Mouse (Mus musculus) MEL (cell line): Measurements from ENCODE around the gene Gemin5. TPM values are rescaled to one million over a fixed set of nuclear protein-coding genes. Genes with fewer than 3 reads are reported as not detected.
A peak's percentile ranks its signal among the peaks of the same experiment; 100 is the strongest.

Source experiments
- DNase-seq: peaks from one replicate; pipeline ENCODE4 v3.0.0; 2011; ENCODE audit warnings: low read depth, low spot score
- H3K27ac ChIP-seq: 2 replicates; pipeline ENCODE4 v1.5.1; 2012; ENCODE audit warnings: low read depth, mild to moderate bottlenecking, control low read depth, low read length, moderate library complexity; ENCODE audit not compliant: control insufficient read depth
- H3K27me3 ChIP-seq, 2 experiments: fragments of 150-350 bp in 1 of 2; sonication (generic) in 1 of 2; 2 replicates each; pipeline ENCODE4 v1.6.1; 2012; ENCODE audit warnings: low read length in 2 of 2, mild to moderate bottlenecking in 2 of 2, improper control_type of control experiment in 1 of 2, moderate library complexity in 1 of 2; ENCODE audit not compliant: insufficient read depth in 2 of 2, control insufficient read depth in 1 of 2
- H3K36me3 ChIP-seq, 2 experiments: 2 replicates each; pipeline ENCODE4 v1.6.1; 2012 to 2014; ENCODE audit warnings: low read length in 2 of 2, improper control_type of control experiment in 1 of 2, inconsistent platforms in 1 of 2, mild to moderate bottlenecking in 1 of 2; ENCODE audit not compliant: insufficient read depth in 2 of 2, control insufficient read depth in 1 of 2
- H3K4me1 ChIP-seq, 2 experiments: fragments of 150-350 bp in 1 of 2; sonication (generic) in 1 of 2; 2 replicates each; pipeline ENCODE4 v1.6.1; 2012; ENCODE audit warnings: low read length in 2 of 2, improper control_type of control experiment in 1 of 2, mild to moderate bottlenecking in 1 of 2; ENCODE audit not compliant: insufficient read depth in 2 of 2, control insufficient read depth in 1 of 2
- H3K4me3 ChIP-seq, 2 experiments: fragments of 150-350 bp in 1 of 2; sonication (generic) in 1 of 2; 2 replicates each; pipeline ENCODE4 v1.5.1; 2012; ENCODE audit warnings: low read depth in 2 of 2, low read length in 2 of 2, mild to moderate bottlenecking in 2 of 2, moderate library complexity in 2 of 2, control low read depth in 1 of 2, improper control_type of control experiment in 1 of 2; ENCODE audit not compliant: control insufficient read depth in 1 of 2, insufficient read depth in 1 of 2
- H3K79me2 ChIP-seq: 2 replicates; pipeline ENCODE4 v1.6.1; 2012; ENCODE audit warnings: mild to moderate bottlenecking, low read length, moderate library complexity; ENCODE audit not compliant: control insufficient read depth, poor library complexity, insufficient read depth
- H3K9ac ChIP-seq: 2 replicates; pipeline ENCODE4 v1.6.1; 2012; ENCODE audit warnings: low read depth, mild to moderate bottlenecking, control low read depth, low read length, moderate library complexity; ENCODE audit not compliant: control insufficient read depth, poor library complexity, severe bottlenecking
- H3K9me3 ChIP-seq: fragments of 150-350 bp; sonication (generic); replicated peaks from 2 replicates; pipeline ENCODE4 v1.6.1; 2012; ENCODE audit warnings: mild to moderate bottlenecking, low read length, improper control_type of control experiment, moderate library complexity; ENCODE audit not compliant: insufficient read depth
- BHLHE40 ChIP-seq: IDR thresholded peaks from 2 replicates; pipeline ENCODE4 v1.6.1; 2012; ENCODE audit warnings: low read depth, mild to moderate bottlenecking, inconsistent platforms, low read length, improper control_type of control experiment, borderline replicate concordance
- CHD1 ChIP-seq: IDR thresholded peaks from 2 replicates; pipeline ENCODE4 v1.6.1; 2012; ENCODE audit warnings: low read depth, mild to moderate bottlenecking, inconsistent platforms, low read length, improper control_type of control experiment
- CHD2 ChIP-seq: IDR thresholded peaks from 2 replicates; pipeline ENCODE4 v1.6.1; 2011; ENCODE audit warnings: low read length, improper control_type of control experiment
- CTCF ChIP-seq, 3 experiments: IDR thresholded peaks in 2 of 3; conservative IDR thresholded peaks in 1 of 3; 2 replicates each; pipeline ENCODE4 v1.5.1; 2011 to 2012; ENCODE audit warnings: low read length in 3 of 3, low read depth in 2 of 3, mild to moderate bottlenecking in 2 of 3, improper control_type of control experiment in 1 of 3, inconsistent platforms in 1 of 3, mixed read lengths in 1 of 3, moderate library complexity in 1 of 3; ENCODE audit not compliant: control insufficient read depth in 1 of 3, insufficient read depth in 1 of 3, poor library complexity in 1 of 3, severe bottlenecking in 1 of 3
- E2F4 ChIP-seq: IDR thresholded peaks from 2 replicates; pipeline ENCODE4 v1.6.1; 2011; ENCODE audit warnings: low read depth, low read length, improper control_type of control experiment, borderline replicate concordance
- ELF1 ChIP-seq: IDR thresholded peaks from 2 replicates; pipeline ENCODE4 v1.6.1; 2014; ENCODE audit warnings: low read depth, mild to moderate bottlenecking, inconsistent platforms, low read length, improper control_type of control experiment, moderate library complexity
- EP300 ChIP-seq, 2 experiments: IDR thresholded peaks; 2 replicates each; pipeline ENCODE4 v1.6.1; 2011; ENCODE audit warnings: improper control_type of control experiment in 2 of 2, low read length in 2 of 2, low read depth in 1 of 2, mild to moderate bottlenecking in 1 of 2
- ETS1 ChIP-seq: IDR thresholded peaks from 2 replicates; pipeline ENCODE4 v1.6.1; 2012; ENCODE audit warnings: low read depth, mild to moderate bottlenecking, inconsistent platforms, low read length, improper control_type of control experiment, moderate library complexity
- GABPA ChIP-seq: IDR thresholded peaks from 2 replicates; pipeline ENCODE4 v1.6.1; 2012; ENCODE audit warnings: low read depth, mild to moderate bottlenecking, inconsistent platforms, low read length, improper control_type of control experiment, moderate library complexity
- GATA1 ChIP-seq: IDR thresholded peaks from 2 replicates; pipeline ENCODE4 v1.6.1; 2011; ENCODE audit warnings: low read depth, low read length, improper control_type of control experiment
- HCFC1 ChIP-seq: IDR thresholded peaks from 2 replicates; pipeline ENCODE4 v1.6.1; 2012; ENCODE audit warnings: low read depth, mild to moderate bottlenecking, inconsistent platforms, low read length, improper control_type of control experiment, moderate library complexity
- MAFK ChIP-seq: IDR thresholded peaks from 2 replicates; pipeline ENCODE4 v1.6.1; 2011; ENCODE audit warnings: low read depth, mild to moderate bottlenecking, low read length, improper control_type of control experiment, borderline replicate concordance
- MAZ ChIP-seq: IDR thresholded peaks from 2 replicates; pipeline ENCODE4 v1.6.1; 2012; ENCODE audit warnings: low read depth, mild to moderate bottlenecking, inconsistent platforms, low read length, improper control_type of control experiment
- MYB ChIP-seq: IDR thresholded peaks from 2 replicates; pipeline ENCODE4 v1.6.1; 2011; ENCODE audit warnings: mild to moderate bottlenecking, low read depth, low read length, improper control_type of control experiment
- MYC ChIP-seq: IDR thresholded peaks from 2 replicates; pipeline ENCODE4 v1.6.1; 2011; ENCODE audit warnings: low read depth, mild to moderate bottlenecking, low read length, improper control_type of control experiment, moderate library complexity
- NELFE ChIP-seq: IDR thresholded peaks from 2 replicates; pipeline ENCODE4 v1.6.1; 2011; ENCODE audit warnings: low read depth, low read length, improper control_type of control experiment
- NRF1 ChIP-seq: IDR thresholded peaks from 2 replicates; pipeline ENCODE4 v1.6.1; 2014; ENCODE audit warnings: low read depth, mild to moderate bottlenecking, inconsistent platforms, low read length, improper control_type of control experiment, moderate library complexity; ENCODE audit not compliant: poor library complexity, insufficient read depth, severe bottlenecking
- POLR2A ChIP-seq, 2 experiments: IDR thresholded peaks; 2 replicates each; pipeline ENCODE4 v1.6.1; 2011 to 2012; ENCODE audit warnings: low read length in 2 of 2, mild to moderate bottlenecking in 2 of 2, control low read depth in 1 of 2, improper control_type of control experiment in 1 of 2, low read depth in 1 of 2, moderate library complexity in 1 of 2; ENCODE audit not compliant: control insufficient read depth in 1 of 2, insufficient read depth in 1 of 2, poor library complexity in 1 of 2
- POLR2AphosphoS2 ChIP-seq: IDR thresholded peaks from 2 replicates; pipeline ENCODE4 v1.6.1; 2011; ENCODE audit warnings: low read length, improper control_type of control experiment
- POLR2AphosphoS5 ChIP-seq: IDR thresholded peaks from 2 replicates; pipeline ENCODE4 v1.6.1; 2012; ENCODE audit warnings: low read depth, borderline replicate concordance, mild to moderate bottlenecking, inconsistent platforms, low read length, moderate library complexity, mixed read lengths
- RAD21 ChIP-seq: IDR thresholded peaks from 2 replicates; pipeline ENCODE4 v1.6.1; 2011; ENCODE audit warnings: mild to moderate bottlenecking, low read depth, low read length, improper control_type of control experiment
- RCOR1 ChIP-seq: IDR thresholded peaks from 2 replicates; pipeline ENCODE4 v1.6.1; 2012; ENCODE audit warnings: low read depth, mild to moderate bottlenecking, inconsistent platforms, low read length, improper control_type of control experiment
- SIN3A ChIP-seq: IDR thresholded peaks from 2 replicates; pipeline ENCODE4 v1.6.1; 2012; ENCODE audit warnings: low read length, improper control_type of control experiment, inconsistent platforms
- TAL1 ChIP-seq: IDR thresholded peaks from 2 replicates; pipeline ENCODE4 v1.6.1; 2012; ENCODE audit warnings: mild to moderate bottlenecking, inconsistent platforms, low read length, moderate library complexity, mixed read lengths
- TBP ChIP-seq: IDR thresholded peaks from 2 replicates; pipeline ENCODE4 v1.8.0; 2011; ENCODE audit warnings: low read depth, low read length, improper control_type of control experiment
- TCF12 ChIP-seq: IDR thresholded peaks from 2 replicates; pipeline ENCODE4 v1.6.1; 2014; ENCODE audit warnings: low read depth, mild to moderate bottlenecking, inconsistent platforms, low read length, improper control_type of control experiment, moderate library complexity
- USF2 ChIP-seq, 2 experiments: IDR thresholded peaks; 2 replicates each; pipeline ENCODE4 v1.6.1; 2011 to 2012; ENCODE audit warnings: improper control_type of control experiment in 2 of 2, low read length in 2 of 2, borderline replicate concordance in 1 of 2, inconsistent platforms in 1 of 2, low read depth in 1 of 2, mild to moderate bottlenecking in 1 of 2; ENCODE audit not compliant: insufficient read depth in 1 of 2
- ZC3H11A ChIP-seq: IDR thresholded peaks from 2 replicates; pipeline ENCODE4 v1.6.1; 2012; ENCODE audit warnings: low read depth, mild to moderate bottlenecking, inconsistent platforms, low read length, improper control_type of control experiment
- ZMIZ1 ChIP-seq: IDR thresholded peaks from 2 replicates; pipeline ENCODE4 v1.6.1; 2012; ENCODE audit warnings: low read depth, mild to moderate bottlenecking, inconsistent platforms, low read length, improper control_type of control experiment, moderate library complexity
- ZNF384 ChIP-seq: IDR thresholded peaks from 2 replicates; pipeline ENCODE4 v1.6.1; 2012; ENCODE audit warnings: low read depth, mild to moderate bottlenecking, inconsistent platforms, low read length, improper control_type of control experiment
- polyA plus RNA-seq, 2 experiments: library from polyadenylated mRNA; stranded (reverse) in 1 of 2; unstranded in 1 of 2; fragments of >175 nt in 1 of 2; fragments of >200 nt in 1 of 2; gene quantifications; 2 replicates each; pipeline versions ENCODE4 v1.2.1 to v1.2.4; 2012; ENCODE audit warnings: low replicate concordance in 2 of 2, low read depth in 1 of 2; ENCODE audit not compliant: insufficient read length in 2 of 2, insufficient read depth in 1 of 2, missing spikeins in 1 of 2
- total RNA-seq: library from RNA; depleted of rRNA; stranded (reverse); fragments of 300-350 nt; gene quantifications from 2 replicates; pipeline ENCODE4 v1.2.3, GENCODE M21; 2012

Gene Gemin5
- total and polyA plus RNA-seq, 3 experiments: 46.5 to 71.9 (median 52.5) TPM

DNA sequence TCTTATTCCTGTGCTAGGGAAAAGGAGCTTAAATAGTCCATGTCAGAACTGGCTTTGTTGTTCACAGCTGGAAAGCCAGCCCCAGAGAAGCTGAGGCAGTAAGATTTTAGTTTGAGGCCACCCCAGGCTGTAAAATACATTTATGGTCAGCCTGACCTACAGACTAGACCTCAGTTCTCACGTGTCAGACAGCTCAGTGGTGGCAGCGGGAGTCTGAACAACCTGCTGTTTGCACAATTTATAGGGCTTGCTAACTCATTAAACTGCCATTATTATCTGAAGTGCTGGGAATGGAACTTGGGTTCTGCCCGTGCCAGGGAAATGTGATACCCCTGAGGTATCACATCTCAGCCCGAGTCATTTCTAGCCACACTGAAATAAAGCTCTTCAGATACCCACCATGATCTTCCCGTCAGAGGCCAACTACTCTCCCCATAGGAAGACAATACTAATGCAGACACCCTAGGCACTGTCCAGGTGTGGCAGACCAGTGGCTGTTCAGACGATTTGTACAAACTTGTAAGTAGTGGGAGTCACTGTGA, 39.0 kb downstream of the Gemin5 start:
- Histone ChIP-seq H3K79me2 (no peaks in the 10 kb centered on the region), H3K36me3 (peaks cover 9 to 30% of the 10 kb centered on the region in 2 experiments), H3K27me3 (no peaks in the 10 kb centered on the region), H3K4me1 (peaks cover 3 to 5% of the 10 kb centered on the region in 2 experiments; a peak in 3 of 4 replicates), H3K27ac (no peak overlapping the region), H3K9me3 (no peaks in the 10 kb centered on the region), H3K9ac (no peak overlapping the region), H3K4me3 (no peak overlapping the region)
- DNase-seq: no peak
- TF ChIP-seq NELFE (no peak), ELF1 (no peak), GATA1 (no peak), ZC3H11A (no peak), CTCF (IDR thresholded peaks at IDR 0.05 in 2 of 3, conservative IDR thresholded peaks at IDR 0.05 in 1 of 3; ENCODE audit: control insufficient read depth in 1 of 3, insufficient read depth in 1 of 3, low read depth in 2 of 3, low read length in 3 of 3, poor library complexity in 1 of 3, severe bottlenecking in 1 of 3) (no peak), POLR2A (IDR thresholded peaks at IDR 0.05; ENCODE audit: control insufficient read depth in 1 of 2, insufficient read depth in 1 of 2, low read depth in 1 of 2, low read length in 2 of 2, poor library complexity in 1 of 2) (no peak), GABPA (no peak), MAFK (no peak), MYB (no peak), ZMIZ1 (no peak), POLR2AphosphoS2 (no peak), ZNF384 (no peak), TBP (no peak), CHD2 (no peak), TAL1 (no peak), HCFC1 (no peak), E2F4 (no peak), MAZ (no peak)

- Histone ChIP-seq H3K4me3 (no peak overlapping the region), H3K79me2 (no peaks in the 10 kb centered on the region), H3K27ac (peak overlapping the region; percentile 32), H3K9me3 (no peaks in the 10 kb centered on the region), H3K27me3 (no peaks in the 10 kb centered on the region), H3K9ac (no peak overlapping the region), H3K4me1 (peaks cover 3 to 5% of the 10 kb centered on the region in 2 experiments; a peak in 3 of 4 replicates), H3K36me3 (peaks cover 9 to 29% of the 10 kb centered on the region in 2 experiments)
- DNase-seq: peak; percentile 72
- no peak for TF ChIP-seq MAZ
- TF ChIP-seq POLR2AphosphoS5: no peak
- peak; percentile 65 to 77 for TF ChIP-seq EP300 (IDR thresholded peaks at IDR 0.05; ENCODE audit: low read depth in 1 of 2, low read length in 2 of 2)
- no peak for TF ChIP-seq ZMIZ1
- peak; percentile 86 for TF ChIP-seq BHLHE40
- peak; percentile 53; the same call in 1 of the 2 replicates for TF ChIP-seq MYB
- no peak for TF ChIP-seq E2F4
- peak; percentile 69 for TF ChIP-seq TAL1
- TF ChIP-seq CHD1: no peak
- peak; percentile 72 for TF ChIP-seq ETS1
- peak; percentile 80 for TF ChIP-seq TCF12
- TF ChIP-seq NELFE: no peak
- TF ChIP-seq SIN3A: peak; percentile 93
- peak in 1 of 2 experiments; percentile 77; a peak in 1 of 4 replicates for TF ChIP-seq USF2 (IDR thresholded peaks at IDR 0.05; ENCODE audit: borderline replicate concordance in 1 of 2, insufficient read depth in 1 of 2, low read depth in 1 of 2, low read length in 2 of 2)
- no peak for TF ChIP-seq RAD21
- no peak for TF ChIP-seq RCOR1
- TF ChIP-seq ZNF384: no peak
- TF ChIP-seq GATA1: peak; percentile 76
- peak; percentile 83; the same call in 1 of the 2 replicates for TF ChIP-seq MYC
- TF ChIP-seq NRF1: peak; percentile 8; the same call in 1 of the 2 replicates
These were observed 40.8 kb downstream of the Gemin5 start for GRCm38 (mm10) chr11:58127544-58127943.
